Mouse (Mus musculus): Measurements from ENCODE around the gene Gm3194. TPM values are rescaled to one million over a fixed set of nuclear protein-coding genes. Genes with fewer than 3 reads are reported as not detected.
"Not testable (repeated sequence)": the region's sequence is repeated elsewhere in the genome, so short reads cannot be mapped to it uniquely, and the experiment has no call there.

The Gm3194 gene
- polyA plus RNA-seq (2014; fragmentation: Nextera tagmentation; extraction: Ambion mirVana), result 1.2 and 1.7 TPM in 2 replicates

DNA sequence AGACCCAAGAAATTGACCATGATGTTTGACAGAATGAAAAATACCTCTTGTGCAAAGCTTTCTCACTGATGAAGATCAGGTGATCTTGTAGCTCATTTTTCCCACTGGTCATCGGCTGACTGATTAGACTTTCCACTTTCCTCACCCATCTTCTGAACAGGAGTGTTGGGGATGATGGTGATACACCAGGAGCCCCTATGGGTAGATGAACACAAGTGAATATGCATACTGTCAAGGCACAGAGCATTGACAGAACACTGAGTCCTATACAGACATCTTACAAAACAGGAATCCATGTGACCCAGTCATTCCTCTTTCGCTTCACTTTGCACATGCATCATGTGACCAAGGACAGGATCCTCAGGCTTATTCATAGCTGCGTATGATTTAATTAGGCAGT lies at the start of gene Gm3194:
Gene Gm3194 (minus strand): TSS at position 101 of the 400 bp plus-strand sequence.
- not testable (repeated sequence) for H3K4me1 ChIP-seq (ENCODE audit: control insufficient read depth, insufficient read depth, low read length); H3K9ac ChIP-seq (replicated peaks; ENCODE audit: low read length); H3K36me3 ChIP-seq (replicated peaks; ENCODE audit: control insufficient read depth, insufficient read depth, low read depth, low read length); H3K27ac ChIP-seq (replicated peaks; ENCODE audit: low read depth, low read length); H3K4me3 ChIP-seq (ENCODE audit: low read depth, low read length); H3K27me3 ChIP-seq (ENCODE audit: control insufficient read depth, insufficient read depth, low read length); H3K4me2 ChIP-seq (ENCODE audit: low read depth, low read length); DNase-seq (ENCODE audit: low spot score); ATAC-seq (replicated peaks; ENCODE audit: insufficient number of reproducible peaks, low FRiP score, low TSS enrichment, low read depth); H3K9me3 ChIP-seq (replicated peaks; ENCODE audit: control insufficient read depth, low read length)
- WGBS, result no CpG with 5 or more reads among the region's 3 CpGs

- H3K4me1 ChIP-seq (ENCODE audit: control insufficient read depth, insufficient read depth, low read length); ATAC-seq (replicated peaks; ENCODE audit: insufficient number of reproducible peaks, low FRiP score, low TSS enrichment, low read depth); H3K9ac ChIP-seq (replicated peaks; ENCODE audit: low read length); H3K27ac ChIP-seq (replicated peaks; ENCODE audit: low read depth, low read length); H3K36me3 ChIP-seq (replicated peaks; ENCODE audit: control insufficient read depth, insufficient read depth, low read depth, low read length); H3K4me2 ChIP-seq (ENCODE audit: low read depth, low read length); H3K9me3 ChIP-seq (replicated peaks; ENCODE audit: control insufficient read depth, low read length); H3K27me3 ChIP-seq (ENCODE audit: control insufficient read depth, insufficient read depth, low read length); DNase-seq (ENCODE audit: low spot score); H3K4me3 ChIP-seq (ENCODE audit: low read depth, low read length): not testable (repeated sequence)
- no CpG with 5 or more reads among the region's 35 CpGs for WGBS
These were observed 46.1 kb upstream of the Gm3194 start, which contains the start of gene Gm3488 for GRCm38 (mm10) chr14:5501374-5501773. Gene Gm3488 (plus strand): TSS chr14:5501674.

DNA sequence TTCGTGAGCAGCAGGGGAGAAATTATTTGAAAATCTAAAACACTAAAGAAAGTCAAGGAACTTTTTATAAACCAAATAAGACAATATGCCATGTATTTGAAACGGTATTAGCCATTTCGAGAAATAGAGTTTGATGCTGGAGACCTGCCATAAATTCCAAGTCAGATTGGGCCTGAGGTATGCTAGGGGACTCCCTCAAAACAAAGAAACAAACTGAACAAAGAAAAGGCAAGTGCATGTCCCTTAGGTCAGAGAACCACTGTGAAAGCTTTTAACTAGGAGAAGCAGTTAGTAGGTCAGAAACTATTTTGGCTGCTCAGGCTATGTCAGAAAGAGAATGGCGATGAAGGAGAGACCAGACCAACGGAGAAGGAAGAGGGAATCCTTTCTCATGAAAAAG lies 28.6 kb upstream of the Gm3194 start, which contains the start of gene Gm3187:
Gene Gm3187 (plus strand): TSS at position 301 of the 400 bp plus-strand sequence.
- WGBS, result 91% methylated on average over 4 of the region's 5 CpGs

GRCm38 (mm10) chr14:5477730-5478129 lies 22.5 kb upstream of the Gm3194 start, which contains the start of gene Gm8246:
Gene Gm8246 (minus strand): TSS chr14:5477830.
- not testable (repeated sequence) for H3K4me1 ChIP-seq (ENCODE audit: control insufficient read depth, insufficient read depth, low read length); H3K27me3 ChIP-seq (ENCODE audit: control insufficient read depth, insufficient read depth, low read length); H3K4me3 ChIP-seq (ENCODE audit: low read depth, low read length); DNase-seq (ENCODE audit: low spot score); H3K9ac ChIP-seq (replicated peaks; ENCODE audit: low read length); H3K4me2 ChIP-seq (ENCODE audit: low read depth, low read length); ATAC-seq (replicated peaks; ENCODE audit: insufficient number of reproducible peaks, low FRiP score, low TSS enrichment, low read depth); H3K36me3 ChIP-seq (replicated peaks; ENCODE audit: control insufficient read depth, insufficient read depth, low read depth, low read length); H3K9me3 ChIP-seq (replicated peaks; ENCODE audit: control insufficient read depth, low read length); H3K27ac ChIP-seq (replicated peaks; ENCODE audit: low read depth, low read length)
- no CpG with 5 or more reads among the region's 3 CpGs for WGBS

More for the DNA sequence above, 28.6 kb upstream of the Gm3194 start, which contains the start of gene Gm3187:
- not testable (repeated sequence) for H3K27ac ChIP-seq (replicated peaks; ENCODE audit: low read depth, low read length); H3K36me3 ChIP-seq (replicated peaks; ENCODE audit: control insufficient read depth, insufficient read depth, low read depth, low read length); H3K27me3 ChIP-seq (ENCODE audit: control insufficient read depth, insufficient read depth, low read length); H3K9ac ChIP-seq (replicated peaks; ENCODE audit: low read length); H3K4me1 ChIP-seq (ENCODE audit: control insufficient read depth, insufficient read depth, low read length); H3K4me3 ChIP-seq (ENCODE audit: low read depth, low read length); H3K9me3 ChIP-seq (replicated peaks; ENCODE audit: control insufficient read depth, low read length); ATAC-seq (replicated peaks; ENCODE audit: insufficient number of reproducible peaks, low FRiP score, low TSS enrichment, low read depth); H3K4me2 ChIP-seq (ENCODE audit: low read depth, low read length); DNase-seq (ENCODE audit: low spot score)

DNA sequence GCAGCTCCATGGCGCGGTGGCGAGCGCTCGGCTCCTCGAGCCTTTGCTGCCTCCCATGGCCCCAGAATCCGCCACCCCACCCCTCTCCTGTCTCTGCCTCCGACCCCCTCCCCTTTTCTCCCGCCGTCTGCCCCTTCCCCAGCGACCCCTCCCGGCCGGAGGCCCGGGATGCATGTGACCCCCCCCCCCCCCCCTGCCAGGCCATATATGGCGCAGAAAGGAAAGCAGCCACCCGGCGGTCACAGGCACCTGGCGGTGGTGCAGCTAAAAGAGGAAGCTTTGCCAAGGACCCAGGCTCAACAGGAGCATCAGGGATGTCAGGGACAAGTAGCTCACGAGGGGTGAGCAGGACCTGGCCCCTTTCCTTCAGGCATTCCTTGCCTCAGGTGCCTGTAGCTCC lies 5.2 kb upstream of the Gm3194 start:
- H3K27me3 ChIP-seq (ENCODE audit: control insufficient read depth, insufficient read depth, low read length); H3K9ac ChIP-seq (replicated peaks; ENCODE audit: low read length); H3K4me1 ChIP-seq (ENCODE audit: control insufficient read depth, insufficient read depth, low read length); H3K9me3 ChIP-seq (replicated peaks; ENCODE audit: control insufficient read depth, low read length); ATAC-seq (replicated peaks; ENCODE audit: insufficient number of reproducible peaks, low FRiP score, low TSS enrichment, low read depth); H3K4me3 ChIP-seq (ENCODE audit: low read depth, low read length); H3K27ac ChIP-seq (replicated peaks; ENCODE audit: low read depth, low read length); DNase-seq (ENCODE audit: low spot score); H3K36me3 ChIP-seq (replicated peaks; ENCODE audit: control insufficient read depth, insufficient read depth, low read depth, low read length); H3K4me2 ChIP-seq (ENCODE audit: low read depth, low read length): not testable (repeated sequence)
- no CpG with 5 or more reads among the region's 19 CpGs for WGBS

- not testable (repeated sequence) for H3K27ac ChIP-seq (replicated peaks; ENCODE audit: low read depth, low read length); DNase-seq (ENCODE audit: low spot score); H3K4me1 ChIP-seq (ENCODE audit: control insufficient read depth, insufficient read depth, low read length); H3K4me2 ChIP-seq (ENCODE audit: low read depth, low read length); ATAC-seq (replicated peaks; ENCODE audit: insufficient number of reproducible peaks, low FRiP score, low TSS enrichment, low read depth); H3K9me3 ChIP-seq (replicated peaks; ENCODE audit: control insufficient read depth, low read length); H3K9ac ChIP-seq (replicated peaks; ENCODE audit: low read length); H3K36me3 ChIP-seq (replicated peaks; ENCODE audit: control insufficient read depth, insufficient read depth, low read depth, low read length); H3K27me3 ChIP-seq (ENCODE audit: control insufficient read depth, insufficient read depth, low read length); H3K4me3 ChIP-seq (ENCODE audit: low read depth, low read length)
- no CpG with 5 or more reads among the region's 37 CpGs for WGBS
These were observed 66.3 kb downstream of the Gm3194 start, which contains the start of gene Gm3500 for GRCm38 (mm10) chr14:5388949-5389348. Gene Gm3500 (minus strand): TSS chr14:5389049.

Other genes with a start within 250 kb of the Gm3194 start
- not detected in 2 replicates for gene Gm3526, start 194.9 kb downstream of the Gm3194 start, polyA plus RNA-seq (2014; fragmentation: Nextera tagmentation; extraction: Ambion mirVana)
- not detected in 2 replicates for gene Gm3542, start 120.5 kb downstream of the Gm3194 start, polyA plus RNA-seq (2014; fragmentation: Nextera tagmentation; extraction: Ambion mirVana)
- gene Gm3500, start 66.4 kb downstream of the Gm3194 start, polyA plus RNA-seq (2014; fragmentation: Nextera tagmentation; extraction: Ambion mirVana), result not detected in 2 replicates
- gene Gm8246, start 22.4 kb upstream of the Gm3194 start, polyA plus RNA-seq (2014; fragmentation: Nextera tagmentation; extraction: Ambion mirVana), result not detected in 2 replicates
- gene Gm3187, start 28.7 kb upstream of the Gm3194 start, polyA plus RNA-seq (2014; fragmentation: Nextera tagmentation; extraction: Ambion mirVana), result not detected in 2 replicates
- gene Gm3488, start 46.2 kb upstream of the Gm3194 start, polyA plus RNA-seq (2014; fragmentation: Nextera tagmentation; extraction: Ambion mirVana), result 1.9 and 2.8 TPM in 2 replicates
- not detected in 2 replicates for gene Gm3532, start 83.0 kb upstream of the Gm3194 start, polyA plus RNA-seq (2014; fragmentation: Nextera tagmentation; extraction: Ambion mirVana)
- gene Gm8265, start 177.6 kb upstream of the Gm3194 start, polyA plus RNA-seq (2014; fragmentation: Nextera tagmentation; extraction: Ambion mirVana), result not detected in 2 replicates
- not detected in 2 replicates for gene Gm9603, start 232.0 kb upstream of the Gm3194 start, polyA plus RNA-seq (2014; fragmentation: Nextera tagmentation; extraction: Ambion mirVana)

Data from embryonic facial prominence, embryonic 11.5 days (tissue).